ENCODE assay signal across 10 mouse cellular contexts in genomic region chr7:119427180-119427616, GRCm38 (mm10). TPM values are rescaled to one million over a fixed set of nuclear protein-coding genes. Genes with fewer than 3 reads are reported as not detected.
A peak's percentile ranks its signal among the peaks of the same experiment; 100 is the strongest.
DNase-seq lines count a peak whose midpoint lies in the region; ATAC-seq and TF ChIP-seq lines count a peak whose summit lies in the region.
"Had no signal": no experiment of that assay in that cellular context is flagged by ENCODE, and none has a peak within 500 bp of the region (broad histone marks: within the 10 kb centered on the region; RNA-seq: fewer than 3 reads in every experiment).

No protein-coding gene starts in this region.

- DNase-seq in heart, postnatal 4 days = peak; percentile 23
- no peak for DNase-seq in heart, postnatal 36 days
- peak; percentile 20 for DNase-seq in c-Kit-positive CD71-negative TER-119-negative erythroid progenitor cells, embryonic 14.5 days (ENCODE audit: low read depth)
- peak; percentile 92 for DNase-seq in forebrain, embryonic 14.5 days (ENCODE audit: low spot score)
- peak; percentile 39 to 63 for DNase-seq in kidney, postnatal 36 days
- DNase-seq in telencephalon, adult 2 months (ENCODE audit: low read depth, low spot score) = peak; percentile 48
- no peak for DNase-seq in thymus, adult 2 months

- intact Hi-C loops in heart, postnatal 36 days (cut with DNase I) = loop anchor here (5.0 kb wide), 2 partner anchors 410 to 660 kb away; no protein-coding TSS in a partner anchor

- no peak overlapping the region for H3K4me3 ChIP-seq in forebrain, embryonic 14.5 days (ENCODE audit: low read depth, low read length)
- no peak overlapping the region for H3K4me3 ChIP-seq in thymus, adult 2 months (ENCODE audit: control insufficient read depth, insufficient read depth, low read length)
- H3K4me3 ChIP-seq: limb, embryonic 15.5 days had no signal

- H3K9ac ChIP-seq in forebrain, embryonic 14.5 days (ENCODE audit: low read length) = no peak overlapping the region
- H3K9ac ChIP-seq: limb, embryonic 15.5 days had no signal

- TF ChIP-seq CTCF in thymus, adult 2 months (IDR thresholded peaks at IDR 0.05; ENCODE audit: borderline replicate concordance, control insufficient read depth, extremely low read depth, insufficient read depth, low read length, poor library complexity) = no peak

- H3K9me3 ChIP-seq in forebrain, embryonic 14.5 days (replicated peaks; ENCODE audit: control insufficient read depth, low read length) = no peaks in the 10 kb centered on the region
- H3K9me3 ChIP-seq: limb, embryonic 15.5 days had no signal

- TF ChIP-seq POLR2A in thymus, adult 2 months (IDR thresholded peaks at IDR 0.05; ENCODE audit: control insufficient read depth, extremely low read depth, insufficient read depth, low read length, poor library complexity) = no peak

- ATAC-seq in forebrain, embryonic 14.5 days = peak; percentile 90
- peak; percentile 57; the same call in 1 of the 2 replicates for ATAC-seq in megakaryocyte-erythroid progenitor cell, adult 5-6 weeks (replicated peaks; ENCODE audit: low FRiP score, low TSS enrichment, poor library complexity, severe bottlenecking)

- no peak overlapping the region for H3K27ac ChIP-seq in forebrain, embryonic 14.5 days (ENCODE audit: low read depth, low read length)
- no peak overlapping the region for H3K27ac ChIP-seq in thymus, adult 2 months (ENCODE audit: control insufficient read depth, insufficient read depth, low read length)
- H3K27ac ChIP-seq: limb, embryonic 15.5 days had no signal

- H3K4me2 ChIP-seq in forebrain, embryonic 14.5 days (ENCODE audit: low read length) = no peak overlapping the region
- H3K4me2 ChIP-seq: limb, embryonic 15.5 days had no signal

- H3K27me3 ChIP-seq in forebrain, embryonic 14.5 days (replicated peaks; ENCODE audit: control insufficient read depth, insufficient read depth, low read length) = no peaks in the 10 kb centered on the region
- H3K27me3 ChIP-seq in thymus, adult 2 months (ENCODE audit: control insufficient read depth, insufficient read depth, low read length) = no peaks in the 10 kb centered on the region
- H3K27me3 ChIP-seq: limb, embryonic 15.5 days had no signal

- WGBS in forebrain, embryonic 14.5 days = 13% methylated on average over 6 of the region's 6 CpGs
- WGBS in thymus, adult 2 months = 24% methylated on average over 6 of the region's 6 CpGs

- H3K36me3 ChIP-seq in forebrain, embryonic 14.5 days (ENCODE audit: control insufficient read depth, insufficient read depth, low read length) = no peaks in the 10 kb centered on the region
- no peaks in the 10 kb centered on the region for H3K36me3 ChIP-seq in thymus, adult 2 months (ENCODE audit: control insufficient read depth, insufficient read depth, low read length)
- H3K36me3 ChIP-seq: G1E; limb, embryonic 15.5 days had no signal

- no peaks in the 10 kb centered on the region for H3K4me1 ChIP-seq in forebrain, embryonic 14.5 days (ENCODE audit: control insufficient read depth, insufficient read depth, low read length)
- H3K4me1 ChIP-seq in thymus, adult 2 months (replicated peaks; ENCODE audit: control insufficient read depth, insufficient read depth, low read length) = no peaks in the 10 kb centered on the region
- H3K4me1 ChIP-seq: limb, embryonic 15.5 days had no signal

RNA-seq across cellular contexts. Expression of gene Gp2, which starts 31.9 kb away (rescaled TPM):
- not detected for total RNA-seq in heart, postnatal 4 days (2021)
- not detected for total RNA-seq in heart, postnatal 36 days (2021)
- polyA plus RNA-seq in forebrain, embryonic 14.5 days (2014; fragmentation: Nextera tagmentation; extraction: Ambion mirVana) = not detected in 2 replicates
- not detected in 2 replicates for total RNA-seq in megakaryocyte-erythroid progenitor cell, adult 5-6 weeks (2014; fragmentation: Nextera tagmentation)
- not detected in 2 replicates for total RNA-seq in megakaryocyte-erythroid progenitor cell, adult 5-6 weeks (2017)
- polyA plus RNA-seq in thymus, adult 2 months (2012; rRNA removed) = 7.5 and 11.6 TPM in 2 replicates
- total RNA-seq: G1E had no signal
- polyA plus RNA-seq: G1E; limb, embryonic 15.5 days had no signal

RNA-seq across cellular contexts. Expression of gene Umod, which starts 51.9 kb away (rescaled TPM):
- total RNA-seq in heart, postnatal 4 days (2021) = not detected
- not detected for total RNA-seq in heart, postnatal 36 days (2021)
- polyA plus RNA-seq in forebrain, embryonic 14.5 days (2014; fragmentation: Nextera tagmentation; extraction: Ambion mirVana) = not detected in 2 replicates
- not detected in 2 replicates for total RNA-seq in megakaryocyte-erythroid progenitor cell, adult 5-6 weeks (2014; fragmentation: Nextera tagmentation)
- total RNA-seq in megakaryocyte-erythroid progenitor cell, adult 5-6 weeks (2017) = not detected in 2 replicates
- 0.83 and 2.2 TPM in 2 replicates for polyA plus RNA-seq in thymus, adult 2 months (2012; rRNA removed)
- polyA plus RNA-seq: G1E; limb, embryonic 15.5 days had no signal

Comparison
In these comparisons a context has a peak if more than half of its experiments do, and no peak if none do; other contexts are left out.
1. DNase-seq: peak in heart, postnatal 4 days (single experiment), c-Kit-positive CD71-negative TER-119-negative erythroid progenitor cells, embryonic 14.5 days (single experiment), forebrain, embryonic 14.5 days (single experiment), kidney, postnatal 36 days (2 of 2) and telencephalon, adult 2 months (single experiment); none in heart, postnatal 36 days (0 of 2) and thymus, adult 2 months (single experiment).